Mouse (Mus musculus): ENCODE data around the gene Barhl1. TPM values are rescaled to one million over a fixed set of nuclear protein-coding genes. Genes with fewer than 3 reads are reported as not detected.

Gene Barhl1
- total RNA-seq, 2 experiments from 2014 or later = not detected

DNA sequence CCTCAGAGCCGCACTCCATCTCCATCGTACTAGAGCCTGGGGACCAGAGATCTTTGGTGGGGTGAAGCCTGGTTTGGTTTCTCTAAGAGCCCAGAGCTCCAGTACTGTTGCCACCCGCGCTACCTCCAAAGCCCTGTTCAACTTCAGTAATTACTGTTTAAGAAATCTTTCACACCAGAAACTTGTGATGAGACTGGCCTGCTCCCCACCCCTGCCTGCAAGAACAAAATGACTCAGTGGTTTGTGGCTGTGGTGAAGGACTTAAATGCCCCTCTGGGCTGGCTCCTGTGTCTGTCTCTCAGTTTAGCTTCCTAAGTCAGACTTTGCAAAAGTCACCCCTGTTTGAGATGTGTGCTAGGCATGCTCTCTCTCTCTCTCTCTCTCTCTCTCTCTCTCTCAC is 3.5 kb downstream of the Barhl1 start:
- no peak for ATAC-seq (replicated peaks; ENCODE audit: low FRiP score, poor library complexity, severe bottlenecking)

DNA sequence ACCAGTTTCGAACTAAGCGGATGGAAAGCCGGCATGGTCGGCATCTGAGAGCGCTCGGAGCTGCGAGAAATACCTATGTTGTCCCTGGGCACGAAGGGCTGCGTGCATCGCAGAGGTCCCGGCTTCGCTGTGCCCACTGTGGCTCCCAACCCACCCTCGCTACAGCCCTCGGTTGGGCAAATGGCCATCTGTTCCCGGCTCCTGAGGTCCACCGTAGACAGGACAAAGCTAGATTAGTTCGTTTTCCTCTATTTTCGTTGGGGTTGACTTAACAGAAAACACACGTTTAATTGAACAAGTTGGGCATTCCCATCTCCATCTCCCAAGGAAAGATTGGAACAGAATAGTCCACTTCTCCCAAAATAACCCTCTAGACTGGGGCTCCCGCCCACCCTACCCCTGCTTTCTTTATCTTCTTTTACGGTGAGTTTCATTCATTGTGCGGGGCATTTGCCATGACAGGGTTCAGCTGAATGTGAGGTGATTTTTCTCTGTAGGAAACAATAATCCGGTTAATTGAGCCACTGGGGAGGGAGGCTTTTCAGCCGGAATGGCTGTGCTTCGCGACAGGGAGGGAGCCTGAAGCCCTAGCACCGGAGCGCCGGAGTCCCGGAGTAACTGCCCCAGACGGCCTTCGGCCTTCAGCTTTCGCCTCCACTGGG is 4.3 kb downstream of the Barhl1 start:
- no peak for ATAC-seq (replicated peaks; ENCODE audit: low FRiP score, poor library complexity, severe bottlenecking)

DNA sequence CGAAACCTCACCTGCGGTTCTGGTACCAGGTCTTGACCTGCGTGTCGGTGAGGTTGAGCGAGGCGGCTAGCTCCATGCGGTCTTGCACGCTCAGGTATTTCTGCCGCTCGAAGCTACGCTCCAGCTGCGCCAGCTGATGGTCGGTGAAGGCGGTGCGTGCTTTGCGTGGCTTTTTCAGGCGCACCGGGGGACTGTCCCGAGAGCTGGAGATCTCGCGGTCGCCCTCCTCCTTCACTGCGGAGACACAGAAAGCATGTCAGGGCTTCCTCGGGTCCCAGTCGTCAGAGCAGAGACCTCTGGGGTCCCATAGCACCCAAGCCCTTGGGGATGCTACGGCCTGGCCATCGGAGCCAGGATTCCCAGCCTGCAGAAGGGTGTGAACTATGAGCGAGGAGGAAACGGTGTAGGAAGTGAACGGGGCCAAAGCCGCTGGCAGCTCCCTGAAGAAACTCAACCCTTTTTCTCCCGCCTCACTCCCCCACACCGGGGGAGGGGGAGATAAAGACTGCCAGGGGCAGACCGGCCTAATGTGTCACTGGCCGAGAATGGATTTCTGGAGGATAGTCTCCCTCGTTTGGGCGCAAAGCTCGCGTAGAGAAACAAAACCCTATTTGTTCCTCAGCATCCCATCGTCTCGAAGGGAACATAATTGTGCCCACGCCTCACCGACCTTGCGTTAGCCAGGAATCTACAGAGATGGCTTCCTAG is 5.0 kb downstream of the Barhl1 start:
- no peak for ATAC-seq (replicated peaks; ENCODE audit: low FRiP score, poor library complexity, severe bottlenecking)

DNA sequence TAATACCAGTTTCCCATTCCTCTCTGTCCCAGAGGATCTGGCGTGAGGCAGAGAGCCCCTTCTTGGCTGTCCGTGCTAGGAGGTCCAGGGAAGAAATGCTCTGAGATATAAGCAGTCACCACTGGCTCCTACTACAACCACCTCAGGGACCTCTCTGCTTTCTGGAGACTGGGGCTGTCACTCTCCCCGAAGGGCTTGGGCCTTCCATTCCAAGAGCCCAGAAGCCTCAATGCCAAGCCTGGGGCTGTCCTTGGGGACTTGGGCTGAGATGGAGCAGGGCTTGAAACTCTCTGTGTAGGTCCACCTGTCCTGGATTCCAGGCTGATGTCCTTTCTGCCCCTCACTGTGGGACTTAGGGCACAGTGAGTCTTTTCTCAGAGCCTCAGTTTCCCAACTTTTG is 5.6 kb downstream of the Barhl1 start:
- no peak for ATAC-seq (replicated peaks; ENCODE audit: low FRiP score, poor library complexity, severe bottlenecking)

DNA sequence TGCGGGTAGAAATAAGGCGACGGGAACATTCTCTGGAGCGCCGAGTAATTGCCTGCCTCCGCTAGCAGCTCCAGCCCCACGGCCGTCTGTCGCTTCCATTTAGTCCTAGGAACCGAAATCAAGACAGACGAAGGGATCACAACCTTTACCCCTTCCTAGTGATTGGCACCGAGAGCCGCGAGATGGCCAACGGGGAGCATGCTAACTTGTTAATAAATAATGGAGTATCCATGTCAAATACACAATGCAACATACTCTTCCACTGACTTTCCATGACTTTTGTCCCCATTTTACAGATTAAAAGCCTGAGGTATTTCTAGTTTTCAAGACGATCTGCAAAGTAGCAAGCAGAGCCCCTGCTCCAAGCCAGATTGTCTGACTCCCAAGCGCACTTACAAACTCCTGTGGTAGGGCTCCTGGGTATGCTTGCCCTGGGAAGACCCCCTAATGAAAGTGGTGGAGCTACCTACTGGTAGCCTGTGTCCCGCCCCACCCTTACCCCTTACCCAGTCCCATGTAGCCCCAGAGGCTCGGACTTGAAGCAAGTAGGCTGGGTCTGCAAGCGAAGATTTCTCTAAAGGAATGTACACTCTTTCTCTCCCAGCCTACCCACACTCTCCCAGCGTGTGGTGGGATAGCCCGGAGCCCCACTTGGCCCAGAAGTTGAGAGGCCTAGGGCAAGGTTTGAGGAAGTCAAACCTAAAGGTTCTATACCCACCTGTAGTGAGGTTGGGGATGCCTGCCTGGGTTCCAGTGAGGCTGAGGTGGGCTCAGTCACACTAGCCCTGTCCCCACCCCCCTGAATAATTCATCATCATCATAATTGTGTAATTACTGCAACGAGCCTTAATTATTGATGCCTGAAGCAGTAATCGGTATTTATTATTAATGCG is 6.4 kb downstream of the Barhl1 start:
- no peak for ATAC-seq (replicated peaks; ENCODE audit: low FRiP score, poor library complexity, severe bottlenecking)

DNA sequence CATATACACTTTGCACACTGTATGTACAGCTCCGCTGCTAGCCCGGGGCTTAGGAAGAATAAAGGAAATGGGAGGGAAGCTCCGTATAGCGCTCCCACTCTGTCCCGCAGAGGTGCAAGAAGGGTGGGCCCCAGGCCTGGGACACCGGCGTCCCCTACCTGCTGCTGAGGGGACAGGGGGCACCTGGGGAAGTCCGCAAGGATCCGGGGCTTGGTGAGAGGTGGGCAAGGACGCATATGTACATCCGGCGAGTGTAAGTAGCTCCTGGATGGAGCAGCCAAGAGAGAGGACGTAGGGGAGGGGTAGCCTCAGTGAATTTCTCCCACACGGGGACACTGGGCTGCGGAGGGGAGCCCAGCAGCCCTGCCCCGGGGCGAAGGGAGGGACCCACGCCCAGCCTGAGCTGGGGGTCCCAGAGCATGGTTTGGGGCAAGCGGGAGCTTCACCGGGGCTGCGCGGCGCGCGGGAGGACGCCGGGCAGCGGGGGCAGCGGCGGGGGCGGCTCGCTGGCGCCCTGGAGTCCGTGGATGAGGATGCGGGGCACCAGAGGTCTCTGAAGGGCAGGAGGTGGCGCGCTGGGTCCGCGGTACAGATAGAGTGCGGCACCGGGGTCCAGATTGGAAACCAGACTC is 7.2 kb downstream of the Barhl1 start:
- ATAC-seq (replicated peaks; ENCODE audit: low FRiP score, poor library complexity, severe bottlenecking) = no peak

DNA sequence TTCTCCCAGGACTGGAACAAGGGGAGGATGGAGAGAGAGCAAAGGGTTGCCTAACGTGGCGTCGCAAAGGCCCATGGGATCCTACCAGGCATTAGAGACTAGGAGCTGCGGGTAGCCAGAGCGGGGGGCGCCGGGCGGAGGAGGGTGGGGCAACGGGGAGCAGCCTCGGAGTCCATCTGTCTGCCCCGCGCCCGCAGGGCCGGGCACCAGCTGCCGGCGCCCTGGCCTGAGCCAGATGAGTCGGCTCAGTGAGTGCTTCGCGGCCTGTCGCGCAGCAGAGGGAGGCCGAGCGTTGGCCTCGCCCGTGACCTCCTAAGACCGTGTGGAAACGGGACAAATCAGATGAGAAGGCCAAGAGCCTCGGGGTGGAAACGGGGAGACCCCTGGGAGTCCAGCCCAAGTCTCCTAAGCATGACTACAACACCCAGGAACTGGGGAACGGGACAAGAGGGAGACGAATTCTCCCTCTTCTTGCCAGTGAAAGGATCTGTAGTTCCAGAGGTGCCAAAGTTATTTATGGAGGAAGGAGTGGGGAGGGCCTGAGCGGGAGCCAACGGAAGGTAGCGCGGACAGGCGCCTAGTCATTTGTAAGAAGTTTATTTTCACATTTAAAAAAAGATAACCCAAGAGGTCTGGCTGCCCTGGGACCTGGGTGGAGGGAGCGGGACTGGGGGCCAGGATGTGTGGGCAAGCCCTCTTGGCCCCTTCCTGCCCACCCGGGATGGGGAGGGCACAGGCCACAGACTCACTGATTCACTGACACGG is 7.9 kb downstream of the Barhl1 start:
- no peak for ATAC-seq (replicated peaks; ENCODE audit: low FRiP score, poor library complexity, severe bottlenecking)

DNA sequence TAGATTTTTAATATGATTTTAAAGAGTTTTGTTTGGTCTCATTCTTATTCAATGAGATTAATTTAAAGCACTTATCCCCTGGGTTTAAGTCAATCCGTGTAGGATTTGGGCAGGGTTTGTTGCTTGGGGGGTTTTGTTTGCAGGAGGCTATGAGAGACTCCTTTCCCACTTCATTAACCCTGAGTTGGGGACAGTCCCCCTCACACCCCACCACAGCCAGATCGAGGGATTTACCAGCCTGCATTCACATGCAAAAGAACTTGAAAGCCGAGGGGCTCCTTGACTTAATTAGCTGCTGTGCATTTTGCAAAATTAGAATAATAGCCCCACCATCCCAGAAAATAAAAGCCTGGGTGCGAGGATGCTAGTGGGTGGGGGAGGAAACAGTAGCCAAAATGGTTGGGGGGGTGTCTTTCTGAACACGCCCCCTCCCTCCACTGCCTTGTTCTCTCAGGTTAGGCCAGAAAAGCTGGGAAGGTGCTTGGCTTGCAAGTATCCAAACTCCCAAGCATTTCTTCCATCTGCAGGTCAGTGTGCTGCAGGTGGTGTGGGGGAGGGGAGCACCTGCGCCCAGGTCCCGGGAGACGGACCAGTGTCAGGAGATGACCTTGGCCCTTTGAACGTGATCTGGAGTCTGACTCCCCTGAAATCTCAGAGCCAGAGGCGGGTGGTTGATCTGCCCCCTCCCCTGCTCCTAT is 8.6 kb downstream of the Barhl1 start:
- ATAC-seq (replicated peaks; ENCODE audit: low FRiP score, poor library complexity, severe bottlenecking) = no peak

DNA sequence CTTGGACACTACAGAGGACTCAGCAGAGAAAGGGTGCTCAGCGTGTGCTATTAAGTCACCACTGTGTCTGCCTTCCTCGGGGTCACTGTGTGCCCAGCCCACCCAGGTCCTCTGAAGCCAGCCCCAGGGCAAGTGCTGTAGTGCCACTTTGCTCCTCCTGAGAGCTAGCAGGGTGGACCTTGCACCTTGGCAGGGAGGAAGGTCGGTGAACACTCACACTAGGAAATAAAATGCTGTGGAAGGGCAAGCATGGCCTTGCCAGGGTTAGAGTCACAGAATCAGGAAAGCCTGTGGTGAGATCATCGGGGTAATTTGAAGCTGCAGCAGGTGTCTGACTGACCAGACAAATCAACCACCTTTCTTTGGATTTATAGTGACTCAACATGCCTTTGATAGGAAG is 10.9 kb downstream of the Barhl1 start:
- no peak for ATAC-seq (replicated peaks; ENCODE audit: low FRiP score, poor library complexity, severe bottlenecking)

DNA sequence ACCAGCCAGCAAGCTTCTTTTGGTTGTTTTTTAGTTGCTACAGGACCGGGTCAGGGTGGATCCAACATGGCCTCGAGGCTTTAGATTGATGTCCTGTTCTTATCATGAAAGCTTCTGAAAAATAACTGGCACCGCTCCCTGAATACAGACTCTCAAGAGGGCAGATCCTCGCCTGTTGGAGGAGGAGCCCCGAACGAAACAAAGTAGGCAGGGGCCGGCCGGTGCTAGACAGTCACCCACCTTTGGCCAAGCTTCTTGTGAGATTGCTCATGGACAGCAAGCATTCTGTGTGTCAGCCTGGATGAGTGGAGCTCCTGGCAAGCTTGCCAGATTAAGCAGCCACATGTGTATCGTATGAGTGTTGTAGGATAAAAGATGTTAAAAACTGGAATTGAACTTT is 11.7 kb downstream of the Barhl1 start:
- ATAC-seq (replicated peaks; ENCODE audit: low FRiP score, poor library complexity, severe bottlenecking) = no peak

DNA sequence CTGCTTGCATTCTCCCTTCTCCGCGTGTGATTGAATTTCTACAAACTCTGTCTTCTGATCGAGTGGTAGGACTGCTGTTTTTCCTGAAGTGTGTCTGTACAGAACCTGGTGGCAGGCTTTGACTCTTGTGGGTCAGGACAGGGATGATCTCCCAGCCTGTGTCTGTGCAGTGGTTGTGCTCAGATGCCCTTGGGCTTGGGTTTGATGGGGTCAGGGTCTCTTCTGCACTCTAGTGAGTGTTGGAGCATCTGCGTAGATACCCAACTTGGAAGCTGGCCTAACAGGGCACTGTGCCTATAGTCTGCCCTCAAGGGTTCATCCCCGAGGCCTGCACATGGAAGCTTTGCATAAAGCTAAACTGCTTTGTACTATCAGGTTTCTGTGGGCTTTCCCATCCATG is 12.6 kb downstream of the Barhl1 start:
- ATAC-seq (replicated peaks; ENCODE audit: low FRiP score, poor library complexity, severe bottlenecking) = no peak

DNA sequence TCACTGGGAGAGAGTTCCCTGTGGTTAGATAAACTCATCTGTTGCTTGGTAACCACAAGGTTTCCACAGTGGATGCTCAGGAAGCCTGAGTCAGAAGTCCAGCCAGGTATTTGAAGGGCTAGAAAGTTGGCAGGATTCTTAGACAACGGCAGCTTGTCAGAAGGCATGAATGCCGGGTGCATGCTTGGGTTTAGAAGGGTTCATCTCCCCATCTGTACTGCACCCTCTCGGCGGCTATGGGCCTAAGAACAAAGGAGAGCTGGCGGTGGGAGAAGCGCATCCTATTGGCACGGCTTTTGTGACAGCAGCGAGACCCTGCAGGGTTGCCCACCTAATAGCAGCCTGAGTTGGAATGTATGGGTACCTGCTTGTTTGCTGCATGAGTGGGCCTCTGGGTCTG is 14.2 kb downstream of the Barhl1 start:
- ATAC-seq (replicated peaks; ENCODE audit: low FRiP score, poor library complexity, severe bottlenecking) = no peak

DNA sequence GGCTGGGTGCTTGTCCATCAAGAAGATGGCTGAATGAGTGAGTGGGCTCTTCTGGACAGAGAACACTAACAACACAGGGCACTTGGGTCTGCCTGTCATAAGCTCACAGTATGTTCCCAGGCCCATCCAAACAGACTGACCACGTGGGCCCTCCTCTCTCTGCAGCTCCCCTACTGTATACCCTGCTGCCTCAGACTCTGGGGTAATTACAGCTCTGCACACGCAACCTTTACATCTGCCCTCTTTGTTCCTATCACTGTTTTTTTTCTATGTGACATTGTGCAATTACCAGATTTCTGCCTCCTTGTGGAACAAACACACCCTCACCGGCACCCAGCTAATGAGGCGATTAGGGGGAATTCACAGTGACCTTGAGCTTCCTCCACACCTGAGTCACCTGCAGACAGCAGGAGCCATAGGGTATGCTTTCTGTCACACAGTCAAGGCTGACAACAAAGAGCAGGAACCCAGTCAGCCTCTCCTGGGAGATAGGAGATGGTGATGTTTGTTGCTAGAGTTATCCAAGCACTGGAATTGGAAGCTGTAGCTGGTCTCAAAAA is 19.0 kb downstream of the Barhl1 start:
- no peak for ATAC-seq (replicated peaks; ENCODE audit: low FRiP score, poor library complexity, severe bottlenecking)

DNA sequence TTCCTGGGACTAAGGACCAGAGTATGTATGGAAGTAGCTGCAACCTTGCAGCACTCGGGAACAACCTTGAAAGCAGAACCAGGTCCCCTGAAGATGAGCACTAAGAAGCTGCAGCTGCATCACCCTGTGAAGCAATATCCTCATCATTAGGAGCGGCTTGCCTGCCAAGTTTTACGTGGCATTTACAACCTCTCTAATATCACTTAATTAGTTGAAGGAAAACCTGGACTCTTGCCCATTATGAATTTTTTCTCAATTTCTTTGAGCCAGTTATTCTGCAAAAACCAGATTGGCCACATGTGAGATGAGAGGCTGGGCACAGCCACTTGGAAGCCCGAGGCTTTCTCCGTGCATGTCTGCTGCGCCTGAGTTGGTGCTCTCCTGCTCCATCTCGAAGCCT is 20.6 kb downstream of the Barhl1 start:
- no peak for ATAC-seq (replicated peaks; ENCODE audit: low FRiP score, poor library complexity, severe bottlenecking)

DNA sequence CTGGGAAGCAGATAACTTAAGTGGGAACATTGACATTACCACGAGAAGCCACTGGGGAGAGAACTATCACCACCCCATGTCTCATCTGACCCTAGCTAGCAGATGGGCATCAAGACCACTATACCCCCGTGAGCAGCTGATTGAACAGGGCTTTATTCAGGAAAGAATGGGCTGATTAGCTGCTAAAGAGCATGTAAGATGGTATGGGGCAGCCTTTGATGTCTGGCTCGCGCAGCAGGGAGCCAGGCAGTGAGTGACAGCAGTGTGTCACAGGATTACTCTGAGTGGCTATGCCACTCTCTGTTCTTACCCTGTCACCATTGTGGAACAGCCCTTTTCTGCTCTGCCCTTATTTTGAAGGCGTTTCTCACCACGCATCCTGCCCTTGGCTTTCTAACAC is 22.9 kb downstream of the Barhl1 start:
- no peak for ATAC-seq (replicated peaks; ENCODE audit: low FRiP score, poor library complexity, severe bottlenecking)

DNA sequence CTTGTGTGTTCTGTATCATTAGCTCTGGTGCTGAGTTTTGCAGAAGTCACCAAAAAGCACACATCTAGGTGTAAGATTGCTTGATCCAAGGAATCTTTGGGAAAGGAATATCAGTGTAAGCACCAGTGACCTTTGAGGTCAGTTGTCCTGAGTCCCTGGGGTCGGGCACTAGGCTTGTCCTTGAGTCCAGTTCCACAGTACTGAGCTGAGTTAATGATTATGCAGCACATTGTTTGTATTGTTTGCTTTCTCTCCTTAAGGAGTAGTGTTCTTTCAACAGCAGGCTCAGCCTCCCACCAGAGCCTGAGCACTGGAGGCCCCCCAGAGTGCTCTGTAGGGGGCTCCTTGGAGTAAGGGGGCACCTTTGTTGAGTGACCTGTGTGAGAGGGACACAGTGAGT is 23.7 kb downstream of the Barhl1 start:
- no peak for ATAC-seq (replicated peaks; ENCODE audit: low FRiP score, poor library complexity, severe bottlenecking)

DNA sequence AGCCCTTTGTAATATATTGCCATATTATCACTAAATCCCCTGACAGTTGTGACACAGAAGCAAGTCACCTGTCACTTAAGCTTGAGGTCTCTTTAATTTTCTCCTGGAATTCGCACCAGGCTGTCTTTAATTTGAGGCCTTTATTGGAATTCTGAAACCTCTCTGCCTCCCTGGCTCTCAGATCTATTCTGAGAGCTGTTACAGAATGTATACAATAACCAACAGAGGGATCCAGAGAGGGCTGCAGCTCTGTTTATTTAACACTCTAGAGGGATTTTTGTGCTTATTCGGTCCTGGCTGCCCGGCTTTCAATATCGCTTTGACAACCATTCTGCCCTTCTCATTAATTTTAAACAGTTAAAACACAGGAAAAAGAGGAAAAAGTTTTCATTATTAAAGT is 31.6 kb downstream of the Barhl1 start:
- ATAC-seq (replicated peaks; ENCODE audit: low FRiP score, poor library complexity, severe bottlenecking) = no peak

DNA sequence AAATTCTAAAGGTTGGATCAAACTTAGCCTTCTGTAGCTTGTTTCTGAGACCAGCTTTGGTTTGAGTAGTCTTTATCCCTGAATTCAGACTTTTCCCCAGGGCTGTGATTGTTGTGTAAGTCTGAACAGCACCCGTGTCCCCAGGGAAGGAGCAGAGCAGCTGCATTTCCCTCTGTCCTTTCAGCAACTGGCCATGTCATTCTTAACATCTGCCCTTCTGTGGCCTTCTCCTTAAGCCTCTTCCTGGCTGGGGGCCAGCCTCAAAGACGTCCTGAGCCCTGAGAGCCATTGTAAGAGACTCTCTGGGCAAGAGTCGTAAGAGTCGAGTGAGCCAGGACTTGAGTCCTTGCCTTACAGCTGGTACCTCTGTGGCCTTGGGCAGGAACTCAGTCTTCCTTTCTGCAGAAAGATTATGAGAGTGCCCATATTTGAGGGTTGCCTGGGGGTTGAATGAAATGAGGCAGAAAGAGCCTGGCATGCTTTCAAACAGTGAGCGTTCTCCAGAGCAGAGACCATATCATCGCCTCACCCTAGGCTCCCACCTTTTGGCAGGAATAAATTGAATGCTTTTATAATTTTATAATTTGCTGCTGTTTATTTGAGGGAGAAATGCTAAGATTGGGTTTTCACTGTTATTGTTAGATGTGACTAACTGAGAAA is 33.5 kb downstream of the Barhl1 start:
- ATAC-seq (replicated peaks; ENCODE audit: low FRiP score, poor library complexity, severe bottlenecking) = no peak

All from erythroid progenitor cell, adult 5-6 weeks (primary cell).